Mouse (Mus musculus) lung, postnatal 0 days (tissue): Measurements from ENCODE around the gene Crygn. TPM values are rescaled to one million over a fixed set of nuclear protein-coding genes. Genes with fewer than 3 reads are reported as not detected.
A peak's percentile ranks its signal among the peaks of the same experiment; 100 is the strongest.
"Not testable (repeated sequence)": the region's sequence is repeated elsewhere in the genome, so short reads cannot be mapped to it uniquely, and the experiment has no call there.

ENCODE experiments used
- ATAC-seq: fragments of 200-750 bp; cut with Nextera tagmentation; 2 replicates; pipeline ENCODE4 v1.8.0; 2017; ENCODE audit warnings: moderate library complexity
- DNase-seq: peaks from one replicate; pipeline ENCODE4 v3.0.0-alpha.2; 2016; ENCODE audit warnings: low spot score
- H3K27ac ChIP-seq: fragments of 300-500 bp; sonication (generic); 2 replicates; pipeline ENCODE4 v1.5.1; 2014; ENCODE audit warnings: antibody characterized with exemption, mild to moderate bottlenecking, low read length, mixed read lengths
- H3K27me3 ChIP-seq: fragments of 300-500 bp; sonication (generic); replicated peaks from 2 replicates; pipeline ENCODE4 v1.6.1; 2014; ENCODE audit warnings: low read length, mixed read lengths; ENCODE audit not compliant: insufficient read depth
- H3K36me3 ChIP-seq: fragments of 300-500 bp; sonication (generic); 2 replicates; pipeline ENCODE4 v1.6.1; 2014; ENCODE audit warnings: low read length, mixed read lengths; ENCODE audit not compliant: insufficient read depth
- H3K4me1 ChIP-seq: fragments of 300-500 bp; sonication (generic); 2 replicates; pipeline ENCODE4 v1.6.1; 2014; ENCODE audit warnings: antibody characterized with exemption, low read depth, low read length, mixed read lengths; ENCODE audit not compliant: insufficient read depth
- H3K4me2 ChIP-seq: fragments of 300-500 bp; sonication (generic); replicated peaks from 2 replicates; pipeline ENCODE4 v1.6.1; 2014; ENCODE audit warnings: low read depth, mild to moderate bottlenecking, low read length, moderate library complexity, mixed read lengths
- H3K4me3 ChIP-seq: fragments of 300-500 bp; sonication (generic); 2 replicates; pipeline ENCODE4 v1.5.1; 2014; ENCODE audit warnings: low read depth, low read length
- H3K9ac ChIP-seq: fragments of 300-500 bp; sonication (generic); replicated peaks from 2 replicates; pipeline ENCODE4 v1.6.1; 2014; ENCODE audit warnings: low read depth, mild to moderate bottlenecking
- H3K9me3 ChIP-seq: fragments of 300-500 bp; sonication (generic); 2 replicates; pipeline ENCODE4 v1.6.1; 2016; ENCODE audit warnings: low read length, mixed read lengths
- CTCF ChIP-seq: IDR thresholded peaks from 2 replicates; pipeline ENCODE4 v1.5.1; 2016; ENCODE audit warnings: antibody characterized with exemption, mild to moderate bottlenecking
- EP300 ChIP-seq: IDR thresholded peaks from 2 replicates; pipeline ENCODE4 v1.6.1; 2016; ENCODE audit warnings: antibody characterized with exemption, mild to moderate bottlenecking, control low read depth
- WGBS: fragments of 180-500 bp; shearing (Covaris S2); extraction: QIAGEN DNeasy Blood & Tissue Kit; methylation state at CpG from one replicate; pipeline ENCODE4 v1.1.7; 2014; 5-methylcytosine and 5-hydroxymethylcytosine counted together
- polyA plus RNA-seq: library from polyadenylated mRNA; unstranded; fragments of >200 nt; fragmentation: Nextera tagmentation; extraction: Ambion mirVana; gene quantifications from 2 replicates; pipeline ENCODE4 v1.2.1, GENCODE M21; 2015

Gene Crygn
- polyA plus RNA-seq, 1 experiment from 2014 or later = 5.8 TPM

- TF ChIP-seq CTCF = no peak
- TF ChIP-seq EP300 = no peak
- Histone ChIP-seq H3K36me3 (no peaks in the 10 kb centered on the region), H3K4me1 (no peaks in the 10 kb centered on the region), H3K9ac (no peak overlapping the region), H3K4me2 (no peak overlapping the region), H3K27me3 (no peaks in the 10 kb centered on the region), H3K9me3 (no peaks in the 10 kb centered on the region), H3K27ac (no peak overlapping the region), H3K4me3 (no peak overlapping the region)
- 26% methylated on average over 17 of the region's 17 CpGs for WGBS
- ATAC-seq (no peak), DNase-seq (no peak)
Measured at GRCm38 (mm10) chr5:24778082-24778842, 20.5 kb upstream of the Crygn start.

GRCm38 (mm10) chr5:24776681-24777080 lies 18.9 kb upstream of the Crygn start:
- Histone ChIP-seq H3K4me3 (no peak overlapping the region), H3K4me2 (no peak overlapping the region), H3K4me1 (no peaks in the 10 kb centered on the region), H3K36me3 (no peaks in the 10 kb centered on the region), H3K9ac (no peak overlapping the region), H3K27me3 (no peaks in the 10 kb centered on the region), H3K9me3 (no peaks in the 10 kb centered on the region), H3K27ac (no peak overlapping the region)
- no peak; the same call in 1 of the 2 replicates for TF ChIP-seq CTCF
- ATAC-seq = no peak
- DNase-seq = no peak
- WGBS = 51% methylated on average over 4 of the region's 4 CpGs

GRCm38 (mm10) chr5:24774549-24774948 lies 16.7 kb upstream of the Crygn start:
- H3K4me1 ChIP-seq, H3K9me3 ChIP-seq, H3K27me3 ChIP-seq, H3K27ac ChIP-seq, H3K9ac ChIP-seq, ATAC-seq, H3K36me3 ChIP-seq, H3K4me3 ChIP-seq, H3K4me2 ChIP-seq, DNase-seq: not testable (repeated sequence)
- 82% methylated on average over 16 of the region's 16 CpGs for WGBS

- Histone ChIP-seq H3K9ac (no peak overlapping the region), H3K4me1 (no peaks in the 10 kb centered on the region; the same call in 1 of the 2 replicates), H3K4me2 (no peak overlapping the region), H3K27me3 (no peaks in the 10 kb centered on the region), H3K9me3 (no peaks in the 10 kb centered on the region), H3K27ac (no peak overlapping the region), H3K4me3 (no peak overlapping the region), H3K36me3 (no peaks in the 10 kb centered on the region)
- WGBS = 65% methylated on average over 3 of the region's 3 CpGs
- ATAC-seq (no peak), DNase-seq (no peak)
- no peak for TF ChIP-seq EP300
- no peak for TF ChIP-seq CTCF
Measured at GRCm38 (mm10) chr5:24756931-24757330, 877 bp downstream of the Crygn start.

GRCm38 (mm10) chr5:24752175-24752498 lies 5.7 kb downstream of the Crygn start:
- whole genome bisulfite sequencing = 0% methylated on average over 2 of the region's 2 CpGs
- TF ChIP-seq EP300 (no peak), CTCF (no peak)
- Histone ChIP-seq H3K4me1 (no peaks in the 10 kb centered on the region; the same call in 1 of the 2 replicates), H3K36me3 (no peaks in the 10 kb centered on the region), H3K9ac (peak overlapping the region; percentile 87), H3K27ac (peak overlapping the region; percentile 96), H3K4me3 (peak overlapping the region; percentile 58; the same call in 1 of the 2 replicates), H3K9me3 (no peaks in the 10 kb centered on the region), H3K4me2 (peak overlapping the region; percentile 89), H3K27me3 (no peaks in the 10 kb centered on the region)
- no peak for DNase-seq
- ATAC-seq = no peak

- Histone ChIP-seq H3K27ac (peak overlapping the region; percentile 96), H3K4me2 (peak overlapping the region; percentile 89), H3K4me1 (no peaks in the 10 kb centered on the region; the same call in 1 of the 2 replicates), H3K27me3 (no peaks in the 10 kb centered on the region), H3K4me3 (peak overlapping the region; percentile 58), H3K9ac (peak overlapping the region; percentile 87), H3K9me3 (no peaks in the 10 kb centered on the region), H3K36me3 (no peaks in the 10 kb centered on the region)
- ATAC-seq (peak; percentile 72), DNase-seq (peak; percentile 93)
- TF ChIP-seq EP300 (peak; percentile 40; the same call in 1 of the 2 replicates), CTCF (no peak)
- 1% methylated on average over 25 of the region's 25 CpGs for WGBS
Measured at GRCm38 (mm10) chr5:24751305-24752174, 6.3 kb downstream of the Crygn start.
